Mouse (Mus musculus) forebrain, embryonic 10.5 days (tissue): ENCODE measurements around the gene Rarres2. TPM values are rescaled to one million over a fixed set of nuclear protein-coding genes. Genes with fewer than 3 reads are reported as not detected.

Experiments
- DNase-seq: peaks from one replicate; pipeline ENCODE4 v3.0.0-alpha.2; 2017; ENCODE audit warnings: low spot score; ENCODE audit errors: extremely low spot score
- H3K27ac ChIP-seq: fragments of 300-500 bp; sonication (generic); 2 replicates; pipeline ENCODE4 v1.5.1; 2016; ENCODE audit warnings: mild to moderate bottlenecking
- H3K27me3 ChIP-seq: fragments of 300-500 bp; sonication (generic); 2 replicates; pipeline ENCODE4 v1.6.1; 2016; ENCODE audit warnings: mild to moderate bottlenecking; ENCODE audit not compliant: poor library complexity, severe bottlenecking
- H3K36me3 ChIP-seq: fragments of 300-500 bp; sonication (generic); replicated peaks from 2 replicates; pipeline ENCODE4 v1.6.1; 2016; ENCODE audit warnings: mild to moderate bottlenecking, moderate library complexity
- H3K4me1 ChIP-seq: fragments of 300-500 bp; sonication (generic); 2 replicates; pipeline ENCODE4 v1.6.1; 2016
- H3K4me3 ChIP-seq: fragments of 300-500 bp; sonication (generic); 2 replicates; pipeline ENCODE4 v1.5.1; 2016; ENCODE audit warnings: mild to moderate bottlenecking, moderate library complexity
- H3K9me3 ChIP-seq: fragments of 300-500 bp; sonication (generic); 2 replicates; pipeline ENCODE4 v1.6.1; 2016; ENCODE audit warnings: mild to moderate bottlenecking, moderate library complexity
- WGBS: fragments of 180-500 bp; shearing (Covaris S2); methylation state at CpG from one replicate; pipeline ENCODE4 v1.1.7; 2016; 5-methylcytosine and 5-hydroxymethylcytosine counted together
- polyA plus RNA-seq: library from polyadenylated mRNA; unstranded; fragments of >200 nt; fragmentation: Nextera tagmentation; extraction: Ambion mirVana; gene quantifications from 2 replicates; pipeline ENCODE4 v1.2.1, GENCODE M21; 2016

Gene Rarres2
- polyA plus RNA-seq, 1 experiment from 2014 or later, result 0.41 TPM

DNA sequence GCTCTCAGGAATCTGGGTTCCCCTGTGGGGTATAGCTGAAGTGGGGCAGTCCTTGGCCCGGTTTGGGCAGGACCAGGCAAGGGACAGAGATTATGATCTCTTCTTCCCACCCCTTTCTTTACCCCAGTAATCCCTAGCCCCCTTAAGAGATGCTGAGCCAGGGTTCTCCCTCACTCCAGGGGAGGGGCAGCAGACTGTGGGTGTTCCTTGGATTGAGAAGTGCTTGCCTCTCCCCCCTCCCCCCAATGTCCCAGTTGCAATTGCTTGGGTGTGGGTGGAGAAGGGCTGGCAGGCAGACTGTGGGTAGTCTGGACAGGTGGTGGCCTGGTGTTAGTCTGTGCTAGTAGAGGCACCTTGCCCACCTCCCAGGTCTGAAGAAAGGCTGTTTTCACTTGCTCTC, 22.7 kb upstream of the Rarres2 start:
- Histone ChIP-seq H3K4me3 (peak overlapping the region; percentile 87), H3K4me1 (peaks cover 24% of the 10 kb centered on the region), H3K9me3 (peaks cover 30% of the 10 kb centered on the region), H3K36me3 (peaks cover 53% of the 10 kb centered on the region), H3K27me3 (no peaks in the 10 kb centered on the region), H3K27ac (peak overlapping the region; percentile 98)
- WGBS, result 47% methylated on average over 1 of the region's 1 CpGs
- DNase-seq, result no peak

DNA sequence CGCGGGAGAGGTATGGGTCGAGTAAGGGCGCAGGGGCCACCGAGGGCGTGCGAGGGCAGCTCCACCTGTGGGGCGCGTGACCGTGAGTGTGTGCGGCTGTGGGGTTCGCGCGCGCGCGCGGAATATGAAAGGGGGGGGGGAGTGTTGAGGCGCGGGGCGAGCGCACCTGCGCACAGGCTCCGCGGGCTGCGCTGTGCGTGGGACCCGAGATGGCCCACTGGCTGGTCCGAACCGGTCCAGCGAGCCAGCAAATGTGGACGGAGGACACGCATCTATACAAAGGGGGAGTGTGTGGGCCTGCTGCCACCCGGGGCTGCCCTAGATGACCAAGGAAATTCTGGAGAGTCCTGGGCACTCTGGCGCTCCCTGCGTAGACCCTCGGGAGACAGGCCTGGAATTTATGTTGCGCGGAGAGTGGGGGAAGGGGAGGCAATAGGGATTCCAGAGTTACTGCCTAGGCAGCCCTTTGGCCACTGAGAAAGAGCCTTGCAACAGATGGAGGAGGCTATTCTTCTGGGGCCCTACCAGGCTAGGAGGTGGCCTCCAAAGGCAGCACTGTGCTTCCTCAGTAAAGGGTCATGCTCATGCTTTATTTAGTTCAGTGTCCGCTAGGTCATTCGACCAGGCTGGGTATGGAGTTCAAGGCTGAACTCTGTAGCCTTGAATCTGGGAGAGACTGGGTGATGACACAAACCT, 21.6 kb upstream of the Rarres2 start:
- Histone ChIP-seq H3K27me3 (no peaks in the 10 kb centered on the region), H3K4me3 (peak overlapping the region; percentile 87), H3K4me1 (peaks cover 26% of the 10 kb centered on the region), H3K27ac (peak overlapping the region; percentile 98), H3K36me3 (peaks cover 42% of the 10 kb centered on the region), H3K9me3 (peaks cover 30% of the 10 kb centered on the region)
- no peak for DNase-seq
- WGBS, result 1% methylated on average over 41 of the region's 41 CpGs

GRCm38 (mm10) chr6:48593158-48594042, 20.8 kb upstream of the Rarres2 start, which contains the start of the genes Repin1 and Gm44965:
TSS of gene Repin1 (plus strand) at chr6:48593883.
TSS of gene Gm44965 (plus strand) at chr6:48593941.
- peaks cover 27% of the 10 kb centered on the region for H3K4me1 ChIP-seq
- peaks cover 30% of the 10 kb centered on the region for H3K9me3 ChIP-seq
- H3K4me3 ChIP-seq, result peak within 1 kb of the TSS; percentile 87
- peak; percentile 93 for DNase-seq
- 5% methylated on average over 45 of the region's 45 CpGs for WGBS
- peak within 1 kb of the TSS; percentile 98 for H3K27ac ChIP-seq
- no peaks in the 10 kb centered on the region for H3K27me3 ChIP-seq
- H3K36me3 ChIP-seq, result peaks cover 34% of the 10 kb centered on the region

DNA sequence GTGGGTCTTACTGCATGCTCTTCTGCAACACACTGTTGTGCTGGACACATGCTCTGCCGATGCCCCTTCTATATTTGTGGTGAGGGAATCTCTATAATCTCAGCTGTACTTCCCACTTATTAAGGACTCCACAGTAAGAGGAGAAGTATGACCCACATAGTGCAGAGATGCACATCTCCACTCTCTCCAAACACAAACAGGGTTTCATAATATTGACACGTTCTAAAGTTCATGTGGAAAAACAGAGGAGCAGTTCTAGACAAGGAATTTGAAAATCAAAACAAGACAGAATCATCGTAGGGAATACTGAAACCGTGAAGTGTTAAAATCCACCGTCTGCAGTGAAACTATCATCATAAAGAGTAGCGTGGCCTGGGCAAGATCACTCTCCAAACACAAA, 19.3 kb upstream of the Rarres2 start:
- no peak overlapping the region for H3K27ac ChIP-seq
- peaks cover 27% of the 10 kb centered on the region for H3K4me1 ChIP-seq
- H3K9me3 ChIP-seq, result peaks cover 16% of the 10 kb centered on the region
- 92% methylated on average over 6 of the region's 6 CpGs for WGBS
- H3K4me3 ChIP-seq, result no peak overlapping the region
- peaks cover 19% of the 10 kb centered on the region for H3K36me3 ChIP-seq
- DNase-seq, result no peak
- H3K27me3 ChIP-seq, result no peaks in the 10 kb centered on the region

- DNase-seq, result no peak
- no peak overlapping the region for H3K4me3 ChIP-seq
- peaks cover 10% of the 10 kb centered on the region for H3K9me3 ChIP-seq
- WGBS, result 89% methylated on average over 3 of the region's 3 CpGs
- peaks cover 14% of the 10 kb centered on the region for H3K36me3 ChIP-seq
- no peaks in the 10 kb centered on the region for H3K27me3 ChIP-seq
- H3K4me1 ChIP-seq, result peaks cover 27% of the 10 kb centered on the region
- no peak overlapping the region for H3K27ac ChIP-seq
These were observed 18.7 kb upstream of the Rarres2 start for GRCm38 (mm10) chr6:48591221-48591845.

DNA sequence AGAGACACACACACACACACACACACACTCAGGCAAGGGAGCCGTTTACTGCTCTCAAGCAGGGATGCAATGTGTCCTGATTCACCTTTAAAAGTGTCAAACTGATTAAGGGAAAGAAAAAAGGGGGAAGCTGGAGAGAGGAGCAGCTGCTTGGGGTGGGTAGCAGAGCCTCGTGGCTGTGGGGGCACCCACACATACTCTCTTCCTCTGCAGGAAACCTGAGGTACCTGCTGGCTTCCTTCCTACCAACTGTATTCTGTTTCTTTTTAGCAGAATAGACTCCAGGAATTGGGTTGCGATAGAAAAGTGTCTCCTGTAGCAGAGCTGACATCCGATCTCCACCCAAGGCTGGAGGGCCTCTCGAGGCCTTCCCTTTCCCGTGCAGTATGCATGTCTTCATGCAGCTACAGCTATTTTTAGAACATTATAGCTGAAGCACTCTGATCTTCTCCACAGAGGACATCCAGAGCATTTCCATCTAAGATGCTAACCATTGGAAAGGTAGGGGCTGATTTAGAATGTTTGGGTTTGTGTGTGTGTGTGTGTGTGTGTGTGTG, 16.7 kb upstream of the Rarres2 start, which contains the start of gene Gm45021:
Gm45021 (plus strand) TSS at position 417 of the 557 bp plus-strand sequence.
- DNase-seq, result no peak
- no peaks in the 10 kb centered on the region for H3K27me3 ChIP-seq
- H3K27ac ChIP-seq, result no peak within 1 kb of the TSS
- no peaks in the 10 kb centered on the region; the same call in 1 of the 2 replicates for H3K9me3 ChIP-seq
- H3K4me3 ChIP-seq, result no peak within 1 kb of the TSS
- peaks cover 13% of the 10 kb centered on the region for H3K4me1 ChIP-seq
- WGBS, result 69% methylated on average over 6 of the region's 6 CpGs
- no peaks in the 10 kb centered on the region for H3K36me3 ChIP-seq

GRCm38 (mm10) chr6:48582037-48582436, 9.4 kb upstream of the Rarres2 start:
- Histone ChIP-seq H3K4me1 (peaks cover 8% of the 10 kb centered on the region), H3K27ac (no peak overlapping the region), H3K4me3 (no peak overlapping the region), H3K9me3 (no peaks in the 10 kb centered on the region; the same call in 1 of the 2 replicates), H3K36me3 (no peaks in the 10 kb centered on the region), H3K27me3 (no peaks in the 10 kb centered on the region)
- no peak for DNase-seq
- WGBS, result 77% methylated on average over 3 of the region's 3 CpGs

DNA sequence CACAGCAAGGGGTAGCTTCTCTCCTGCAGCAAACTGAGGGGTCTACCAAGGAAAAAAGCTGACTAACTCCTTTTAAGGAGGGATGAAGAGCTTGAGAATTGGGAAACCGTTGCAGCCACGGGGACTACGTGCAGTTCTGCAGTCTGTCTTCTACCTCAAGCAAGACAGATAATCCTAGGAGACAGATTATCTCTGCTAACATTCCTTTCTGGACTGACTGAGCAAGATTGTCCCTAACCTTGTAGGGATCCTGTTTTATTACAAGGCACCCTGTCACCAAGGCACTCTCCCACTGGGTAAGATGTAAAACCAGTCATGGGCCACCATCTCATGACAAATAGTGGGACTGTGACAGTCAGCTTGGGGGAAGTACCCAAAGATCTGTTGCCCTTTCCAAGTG, 8.7 kb upstream of the Rarres2 start:
- no peak overlapping the region for H3K4me3 ChIP-seq
- no peak for DNase-seq
- no peak overlapping the region for H3K27ac ChIP-seq
- no peaks in the 10 kb centered on the region; the same call in 1 of the 2 replicates for H3K9me3 ChIP-seq
- WGBS, result 48% methylated on average over 3 of the region's 3 CpGs
- H3K27me3 ChIP-seq, result no peaks in the 10 kb centered on the region
- H3K4me1 ChIP-seq, result peaks cover 8% of the 10 kb centered on the region
- H3K36me3 ChIP-seq, result no peaks in the 10 kb centered on the region

- Histone ChIP-seq H3K27me3 (no peaks in the 10 kb centered on the region), H3K4me1 (peaks cover 8% of the 10 kb centered on the region), H3K9me3 (no peaks in the 10 kb centered on the region), H3K4me3 (no peak overlapping the region), H3K27ac (no peak overlapping the region), H3K36me3 (no peaks in the 10 kb centered on the region)
- WGBS, result 51% methylated on average over 5 of the region's 5 CpGs
- no peak for DNase-seq
These were observed 6.6 kb upstream of the Rarres2 start for GRCm38 (mm10) chr6:48579215-48579648.

- no peak overlapping the region for H3K4me3 ChIP-seq
- H3K4me1 ChIP-seq, result peaks cover 8% of the 10 kb centered on the region
- H3K36me3 ChIP-seq, result no peaks in the 10 kb centered on the region
- no peaks in the 10 kb centered on the region for H3K27me3 ChIP-seq
- H3K9me3 ChIP-seq, result no peaks in the 10 kb centered on the region
- H3K27ac ChIP-seq, result no peak overlapping the region
- DNase-seq, result no peak
- 74% methylated on average over 5 of the region's 5 CpGs for WGBS
These were observed 6.1 kb upstream of the Rarres2 start for GRCm38 (mm10) chr6:48578736-48579135.

DNA sequence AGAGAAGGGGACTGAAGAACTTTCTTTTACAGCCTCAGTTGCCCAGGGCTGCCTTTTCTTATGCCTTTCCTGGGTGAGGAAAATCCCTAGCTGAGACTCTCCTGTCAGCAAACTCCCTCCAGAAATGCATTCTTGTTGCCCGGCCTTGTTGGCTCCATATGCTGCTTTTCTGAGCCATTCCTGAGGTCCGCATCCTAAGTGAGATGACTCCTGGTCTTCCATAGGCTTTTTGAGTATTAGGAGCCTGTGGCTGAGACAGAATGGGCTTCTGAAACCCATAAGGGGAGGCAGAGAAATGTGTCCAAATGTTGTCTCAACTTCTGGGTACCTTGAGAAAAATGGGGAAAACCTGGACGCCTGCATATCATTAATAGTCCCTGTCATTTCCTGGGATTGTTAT, 1.4 kb upstream of the Rarres2 start:
- H3K4me1 ChIP-seq, result peaks cover 10% of the 10 kb centered on the region
- no peak overlapping the region for H3K27ac ChIP-seq
- DNase-seq, result no peak
- no peaks in the 10 kb centered on the region; the same call in 1 of the 2 replicates for H3K9me3 ChIP-seq
- H3K4me3 ChIP-seq, result no peak overlapping the region
- peaks cover 13% of the 10 kb centered on the region for H3K36me3 ChIP-seq
- WGBS, result 78% methylated on average over 3 of the region's 3 CpGs
- no peaks in the 10 kb centered on the region for H3K27me3 ChIP-seq

GRCm38 (mm10) chr6:48573280-48573679, 691 bp upstream of the Rarres2 start:
- Histone ChIP-seq H3K4me1 (peaks cover 10% of the 10 kb centered on the region), H3K36me3 (peaks cover 20% of the 10 kb centered on the region), H3K27me3 (no peaks in the 10 kb centered on the region), H3K4me3 (no peak overlapping the region), H3K27ac (no peak overlapping the region), H3K9me3 (no peaks in the 10 kb centered on the region; the same call in 1 of the 2 replicates)
- DNase-seq, result no peak
- 67% methylated on average over 10 of the region's 10 CpGs for WGBS
